Mouse (Mus musculus) T-helper 2 cell (primary cell): Measurements from ENCODE around the gene Tulp1.
"Not testable (repeated sequence)": the region's sequence is repeated elsewhere in the genome, so short reads cannot be mapped to it uniquely, and the experiment has no call there.

Source experiments
- in situ Hi-C: fragments of 300-600 bp; cut with MboI, MseI; formaldehyde crosslinking; loops from one replicate; pipeline ENCODE4 v1.15.1; 2025; ENCODE audit warnings: high pct_unique_total_duplicates

Gene Tulp1

DNA sequence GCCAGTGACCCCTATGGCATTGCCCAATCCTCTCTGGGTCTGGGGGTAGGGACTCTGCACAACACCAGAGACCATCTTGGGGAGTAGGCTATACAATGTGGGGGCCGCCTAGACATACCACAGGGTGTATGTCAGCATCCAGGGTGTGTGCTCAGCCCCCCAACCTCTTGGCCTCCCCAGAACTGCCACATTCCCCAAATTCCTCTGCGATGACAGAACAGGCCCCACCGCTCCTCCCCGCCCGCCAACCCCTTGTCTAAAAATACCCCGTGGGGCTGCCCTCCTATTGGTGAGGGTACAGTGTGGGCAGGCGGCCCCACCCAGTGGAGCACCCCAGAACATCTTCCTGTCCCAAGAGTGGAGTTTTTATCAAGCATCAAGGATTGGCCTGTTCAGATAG is 24.4 kb downstream of the Tulp1 start:
- in situ Hi-C loops = no loop called here

DNA sequence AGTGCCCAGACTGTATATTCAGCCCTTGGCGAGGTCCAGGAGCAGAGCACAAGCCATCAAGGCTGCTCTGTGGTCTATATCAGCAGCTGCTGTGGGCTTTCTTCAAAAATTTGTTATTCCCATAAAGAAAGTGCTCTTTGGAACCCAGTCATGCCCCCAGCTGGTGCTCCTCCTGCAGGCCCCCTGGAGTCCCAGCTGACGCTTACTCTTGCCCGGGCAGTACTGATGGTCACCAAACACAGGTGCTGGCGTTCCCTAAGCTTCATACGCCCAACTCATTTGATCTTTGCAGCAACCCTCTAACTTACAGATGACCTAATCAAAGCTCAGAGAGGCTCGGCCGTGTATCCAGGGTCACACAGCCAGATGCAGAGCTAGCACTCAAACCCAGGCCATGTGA is 27.5 kb downstream of the Tulp1 start:
- in situ Hi-C loops = no loop called here

DNA sequence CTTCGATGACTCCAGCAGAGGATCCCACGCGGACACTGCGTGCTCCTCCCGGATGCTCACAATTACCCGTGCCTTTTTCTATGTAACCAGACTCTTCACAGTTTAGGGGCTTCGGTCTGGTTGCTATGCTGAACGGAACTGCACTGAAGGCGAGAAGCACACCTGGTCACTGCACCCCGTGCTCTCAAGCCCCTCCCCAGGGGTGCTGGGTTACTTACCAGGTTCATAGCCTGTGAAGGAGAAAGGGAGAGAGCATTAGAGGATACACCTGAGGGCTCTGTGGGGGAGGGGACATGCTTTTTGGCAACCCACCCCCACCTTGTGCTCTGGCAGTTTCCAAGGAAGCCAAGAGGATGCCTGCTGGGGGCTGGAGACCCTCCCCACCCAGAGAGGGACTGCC is 29.8 kb downstream of the Tulp1 start:
- in situ Hi-C loops = no loop called here

DNA sequence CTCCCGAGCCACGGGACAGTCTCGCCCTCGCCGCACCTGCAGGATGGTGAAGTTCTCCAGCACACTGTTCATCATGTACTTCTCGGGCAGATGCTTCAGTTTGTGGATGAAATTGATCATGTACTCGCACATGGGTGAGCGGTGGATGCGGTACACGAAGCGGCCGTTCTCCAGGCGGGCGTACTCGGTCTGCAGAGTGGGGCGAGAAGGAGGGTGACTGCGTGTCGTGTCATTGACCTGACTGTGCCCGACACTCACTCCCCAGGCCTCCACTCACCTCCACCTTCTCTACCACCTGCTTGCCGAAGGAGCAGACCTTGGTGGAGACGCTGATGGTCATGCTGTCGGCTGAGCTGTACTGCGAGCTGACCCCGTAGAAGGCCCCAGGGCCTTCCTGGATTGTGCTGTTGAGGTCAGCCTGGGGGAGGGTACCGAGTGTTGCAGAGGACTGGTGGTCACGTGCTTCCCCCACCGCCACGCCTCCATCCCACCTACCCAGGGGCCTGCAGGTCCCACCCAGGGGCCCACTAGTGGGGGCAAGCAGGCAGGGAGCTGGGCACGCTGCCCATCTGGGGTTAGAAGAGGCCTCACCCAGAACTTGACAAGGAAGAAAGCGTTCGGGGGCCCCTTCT is 32.0 kb downstream of the Tulp1 start:
- in situ Hi-C loops = no loop called here

DNA sequence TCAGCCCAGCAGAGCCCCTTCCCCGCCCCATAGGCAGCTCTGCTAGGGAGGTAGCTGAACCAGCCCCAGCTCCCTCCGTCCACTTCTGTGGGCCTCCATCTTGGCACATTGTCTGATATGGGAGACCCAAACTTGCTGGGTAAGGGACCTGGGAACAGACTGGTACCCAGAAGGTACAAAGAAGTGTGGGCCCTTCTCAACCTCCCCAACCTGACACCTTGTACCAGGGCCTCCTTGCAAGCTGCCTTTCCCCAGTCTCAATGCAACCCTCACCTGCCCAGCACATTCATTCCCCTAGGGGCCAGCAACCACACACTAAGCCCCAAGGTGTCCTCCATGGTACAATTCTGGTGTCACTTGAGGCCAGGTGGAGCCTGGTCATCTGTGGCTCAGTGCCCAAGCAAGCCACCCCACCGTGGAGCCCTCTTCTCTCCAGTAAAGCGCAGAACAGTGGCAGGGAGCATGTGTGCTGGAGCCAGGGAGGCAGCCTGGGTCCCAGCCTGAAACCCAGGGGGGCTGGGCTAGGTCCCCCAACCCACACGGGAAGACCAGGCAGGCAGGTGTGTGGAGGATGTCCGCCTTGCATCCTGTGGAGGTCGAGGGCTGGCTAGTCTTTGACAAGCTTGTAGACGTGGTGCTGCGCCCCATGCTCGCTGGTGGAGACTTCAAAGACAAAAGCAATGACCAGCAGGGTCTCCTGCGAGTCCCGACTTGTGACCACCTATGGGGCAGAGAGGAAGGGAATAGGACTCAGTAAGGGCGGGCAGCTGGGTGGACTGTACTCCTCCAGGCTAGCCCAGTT is 32.7 kb downstream of the Tulp1 start:
- in situ Hi-C loops = no loop called here

DNA sequence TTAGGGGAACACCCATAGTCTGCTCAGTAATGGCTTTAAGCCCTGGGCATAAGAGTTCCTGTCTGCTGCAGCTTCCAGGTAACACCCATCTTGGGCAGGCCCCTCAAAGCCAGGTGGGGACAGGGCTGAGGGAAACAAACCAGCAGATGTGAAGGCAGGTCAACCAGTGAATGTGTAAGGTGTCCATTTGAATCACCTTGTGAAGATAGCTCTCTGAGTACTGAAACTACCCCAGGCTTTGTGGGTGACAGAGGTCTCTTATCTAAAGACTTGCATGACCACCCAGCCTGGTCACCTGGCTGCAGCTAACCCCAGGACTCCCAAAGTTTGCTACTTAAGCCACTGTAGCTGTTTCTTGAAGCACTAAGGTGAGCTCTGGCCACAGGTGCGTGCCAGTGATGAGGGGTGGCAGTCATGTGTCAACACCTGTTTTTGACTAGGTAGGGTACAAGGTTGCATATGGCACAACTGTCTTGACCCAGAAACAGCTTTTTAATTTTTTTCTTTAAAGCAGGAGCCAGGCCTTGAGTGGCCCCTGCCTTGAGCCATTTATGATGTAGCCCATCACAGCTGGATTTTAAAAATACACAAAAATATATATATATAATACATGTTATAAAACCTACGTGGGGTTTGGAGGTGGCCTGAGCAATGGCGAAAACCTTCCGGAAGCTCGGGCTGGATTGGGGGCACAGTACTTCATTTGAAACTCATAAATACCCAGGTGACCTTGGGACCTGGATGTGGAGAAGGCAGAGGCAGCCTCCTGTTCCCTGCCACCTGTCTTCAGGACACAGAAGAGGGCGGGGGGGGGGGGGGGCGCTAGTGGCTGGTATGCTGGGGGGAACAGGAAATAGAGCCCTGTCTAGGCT is 33.5 kb downstream of the Tulp1 start:
- in situ Hi-C loops = no loop called here

DNA sequence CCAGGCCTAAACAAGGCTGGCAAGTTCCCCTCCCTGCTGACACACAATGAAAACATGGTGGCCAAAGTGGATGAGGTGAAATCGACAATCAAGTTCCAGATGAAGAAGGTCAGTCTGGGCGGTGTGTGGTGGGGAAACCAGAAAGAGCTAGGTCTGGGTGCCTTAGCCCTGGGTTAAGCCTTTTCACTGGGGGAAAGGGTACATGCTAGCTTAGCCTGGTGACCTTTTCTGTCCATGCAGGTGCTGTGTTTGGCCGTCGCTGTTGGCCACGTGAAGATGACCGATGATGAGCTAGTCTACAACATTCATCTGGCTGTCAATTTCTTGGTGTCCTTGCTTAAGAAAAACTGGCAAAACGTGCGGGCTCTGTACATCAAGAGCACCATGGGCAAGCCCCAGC is 34.4 kb downstream of the Tulp1 start:
- in situ Hi-C loops = not testable (repeated sequence)

DNA sequence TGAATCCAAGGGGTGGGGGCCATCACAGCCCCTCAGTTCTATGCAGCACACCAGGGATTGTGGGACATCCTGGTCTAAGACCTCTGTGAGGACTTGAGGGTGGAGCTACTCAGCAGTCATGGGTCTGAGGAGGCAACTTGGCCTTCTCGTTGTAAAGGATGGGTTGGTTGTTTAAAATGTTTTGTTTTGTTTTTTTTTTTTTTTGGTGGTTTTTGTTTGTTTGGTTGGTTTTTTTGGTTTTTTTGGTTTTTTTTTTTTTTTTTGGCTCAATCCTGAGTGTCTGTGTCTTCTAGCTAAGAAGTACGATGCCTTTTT is 34.8 kb downstream of the Tulp1 start:
- in situ Hi-C loops = no loop called here

DNA sequence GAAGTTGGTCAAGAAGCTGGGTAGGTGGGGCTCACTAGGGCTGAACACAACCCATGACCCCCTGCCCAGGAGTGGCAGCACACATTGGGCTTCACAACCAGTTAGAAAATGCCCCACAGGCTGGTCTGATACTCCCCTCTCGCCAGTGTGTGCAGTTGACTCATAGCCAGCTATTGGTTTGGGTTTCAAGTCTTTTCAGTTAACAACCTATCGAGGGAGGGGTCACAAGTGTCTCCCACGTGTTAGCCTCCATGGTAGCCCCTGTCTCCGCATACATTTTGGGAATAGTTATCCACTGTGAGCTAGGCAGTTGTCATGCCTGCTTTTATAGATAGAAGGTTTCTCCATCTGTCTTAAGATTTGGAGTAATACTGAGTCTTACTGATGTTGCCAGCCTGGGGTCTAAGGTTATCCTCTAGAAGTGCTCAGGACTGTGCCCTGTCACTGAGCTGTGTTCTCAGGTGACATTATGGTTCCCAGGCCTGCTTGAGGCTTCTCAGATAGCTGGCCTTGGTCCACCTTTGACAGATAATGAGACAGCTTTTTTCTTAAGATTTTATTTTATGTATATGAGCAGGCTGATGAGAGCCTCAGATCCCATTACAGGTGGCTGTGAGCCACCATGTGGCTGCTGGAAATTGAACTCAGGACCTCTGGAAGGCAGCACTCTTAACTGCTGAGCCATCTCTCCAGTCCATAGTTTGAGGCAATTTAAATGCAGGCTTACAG is 35.4 kb downstream of the Tulp1 start:
- in situ Hi-C loops = no loop called here

DNA sequence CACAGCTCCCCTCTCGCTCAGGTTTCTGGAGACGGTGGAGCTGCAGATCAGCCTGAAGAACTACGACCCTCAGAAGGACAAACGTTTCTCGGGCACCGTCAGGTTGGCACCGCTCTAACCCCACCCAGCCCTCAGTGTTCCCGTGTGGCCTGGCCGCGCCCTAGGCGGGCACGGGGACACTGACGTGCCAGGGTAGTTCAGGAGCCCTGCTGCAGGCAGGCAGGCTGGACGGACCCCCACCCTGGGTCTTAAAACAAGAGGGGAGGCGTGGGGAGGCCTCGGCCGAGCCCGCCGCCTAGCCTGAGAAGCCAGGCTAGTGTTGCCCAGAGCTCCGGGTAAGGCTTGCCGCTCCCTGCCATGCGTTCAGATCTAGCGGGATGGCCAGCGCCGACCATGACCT is 36.1 kb downstream of the Tulp1 start:
- in situ Hi-C loops = no loop called here

DNA sequence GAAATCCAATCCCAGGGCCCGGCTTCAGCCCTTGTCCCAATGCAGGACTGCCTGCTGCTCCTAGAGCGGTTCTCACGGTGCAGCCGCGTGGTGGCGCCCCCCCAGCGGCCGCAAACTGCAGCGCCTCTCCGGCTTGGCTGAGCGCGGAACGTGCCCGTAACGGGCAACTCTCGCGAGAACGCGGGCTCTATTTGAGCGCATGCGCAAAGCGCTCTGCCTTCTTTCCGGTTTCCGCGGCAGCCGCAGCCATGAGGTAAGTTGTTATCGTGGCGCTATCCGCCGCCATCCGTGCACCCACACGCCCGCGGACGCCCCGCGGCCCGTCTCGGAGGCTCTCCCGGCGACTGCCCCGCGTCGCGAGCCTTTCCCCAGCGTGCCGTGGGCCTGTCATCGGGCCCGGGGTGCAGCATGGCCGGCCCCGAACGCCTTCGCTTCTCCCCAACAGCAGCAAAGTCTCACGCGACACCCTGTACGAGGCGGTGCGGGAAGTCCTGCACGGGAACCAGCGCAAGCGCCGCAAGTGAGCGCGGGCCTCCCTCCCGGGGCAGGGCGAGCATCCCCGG is 36.6 kb downstream of the Tulp1 start, which contains the start of gene Rpl10a:
Gene Rpl10a (plus strand): TSS at position 106 of the 563 bp plus-strand sequence.
- in situ Hi-C loops = no loop called here

DNA sequence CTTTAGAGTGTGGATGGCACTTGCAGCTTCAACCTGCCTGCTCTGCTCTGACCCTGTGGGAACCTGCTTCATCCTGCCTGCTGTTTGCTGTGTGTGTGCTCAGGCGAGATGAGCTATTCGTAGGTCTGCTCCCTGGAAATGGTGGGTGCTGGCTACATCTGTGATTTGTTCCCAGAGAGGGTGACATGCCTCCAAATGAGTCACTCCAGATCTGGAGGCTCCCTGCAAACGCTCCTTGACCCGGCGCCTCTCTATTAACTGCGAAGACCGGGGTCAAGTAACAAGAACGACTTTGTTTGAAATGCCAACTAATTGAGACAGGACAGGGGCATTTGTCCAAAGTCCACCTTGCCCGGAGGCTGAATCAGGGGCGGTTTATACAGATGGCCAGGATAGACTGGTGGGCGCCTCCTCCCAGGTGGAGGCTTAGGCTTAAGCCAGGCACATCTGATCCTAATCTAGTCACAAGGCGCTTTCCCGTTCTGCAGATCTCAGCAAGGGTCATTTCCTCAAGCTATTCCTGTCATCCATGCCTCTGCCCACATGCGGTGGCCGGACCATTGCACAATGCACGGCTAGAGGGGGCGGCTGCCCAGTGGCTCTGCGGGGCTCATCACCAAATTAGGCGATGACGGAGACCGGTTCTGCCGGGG is 37.2 kb downstream of the Tulp1 start:
- in situ Hi-C loops = no loop called here

DNA sequence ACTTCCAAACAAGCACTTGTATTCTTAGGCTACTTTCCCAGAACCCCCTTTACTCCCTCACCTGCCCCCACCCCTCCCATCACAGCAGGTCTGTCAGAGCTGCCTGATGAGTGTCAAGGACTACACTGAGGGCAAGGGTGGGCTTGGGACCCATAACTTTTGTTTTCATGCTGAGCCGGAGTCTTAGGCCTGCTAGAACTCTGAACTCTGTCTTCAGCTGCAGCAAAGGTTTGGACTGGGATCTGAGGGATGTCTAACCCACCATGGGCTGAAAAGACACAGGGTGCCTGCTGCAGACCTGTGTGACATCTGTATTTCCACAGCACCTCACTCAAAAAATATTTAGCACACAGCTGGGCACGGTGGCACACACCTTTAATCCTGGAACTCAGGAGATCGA is 38.1 kb downstream of the Tulp1 start:
- in situ Hi-C loops = no loop called here

DNA sequence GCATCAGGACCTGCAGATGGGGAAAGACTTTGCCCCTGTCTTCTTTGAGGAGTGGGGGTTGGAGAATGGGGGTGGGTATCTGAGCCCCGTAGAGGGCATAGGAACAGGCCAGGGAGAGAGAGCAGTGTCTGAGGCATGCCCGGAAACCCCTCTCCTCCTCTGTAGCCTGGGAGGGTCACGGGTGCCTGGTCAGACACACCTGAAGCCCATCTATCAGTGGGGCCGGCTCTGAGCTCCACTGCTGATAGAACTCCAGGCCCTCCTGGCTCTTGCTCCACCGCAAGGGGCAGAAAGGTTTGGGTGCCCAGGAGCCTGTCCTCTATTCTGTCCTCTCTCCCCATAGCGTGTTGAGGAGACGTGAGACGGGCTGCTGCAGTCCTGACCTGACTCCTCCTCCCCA is 39.3 kb downstream of the Tulp1 start:
- in situ Hi-C loops = no loop called here

DNA sequence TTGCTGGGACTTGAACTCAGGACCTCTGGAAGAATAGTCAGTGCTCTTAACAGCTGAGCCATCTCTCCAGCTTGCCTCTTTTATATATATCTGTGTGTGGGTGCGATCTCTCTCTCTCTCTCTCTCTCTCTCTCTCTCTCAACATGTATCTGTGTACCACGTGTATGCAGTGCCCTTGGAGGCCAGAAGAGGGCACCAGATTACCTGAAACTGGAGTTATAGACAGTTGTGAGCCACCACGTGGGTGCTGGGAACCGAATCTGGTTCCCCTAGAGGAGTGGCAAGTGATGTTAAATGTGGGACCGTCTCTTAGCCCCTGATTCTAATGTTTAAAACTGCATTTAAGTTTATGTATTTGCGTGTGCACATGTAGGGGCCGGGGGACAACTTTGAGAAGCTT is 40.6 kb downstream of the Tulp1 start:
- in situ Hi-C loops = not testable (repeated sequence)

DNA sequence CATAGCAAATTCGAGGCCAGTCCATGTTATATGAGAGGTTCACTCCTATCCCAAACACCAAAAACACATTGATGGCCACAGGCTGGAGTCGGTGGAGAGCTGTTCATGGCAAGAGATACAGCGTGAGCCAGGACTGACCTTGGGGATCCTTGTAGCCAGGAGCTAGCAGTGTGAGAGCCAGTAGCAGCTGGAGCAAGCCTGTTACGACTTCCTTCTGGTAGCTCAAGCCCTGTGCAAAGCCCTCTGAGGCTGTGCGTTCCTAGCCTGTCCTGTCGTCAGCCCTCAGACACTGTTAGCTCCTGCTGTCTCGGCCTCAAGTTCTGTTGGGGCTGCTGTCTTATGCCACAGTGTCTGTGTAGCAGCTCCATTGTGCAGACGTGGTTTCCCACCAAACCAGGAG is 41.2 kb downstream of the Tulp1 start:
- in situ Hi-C loops = no loop called here

DNA sequence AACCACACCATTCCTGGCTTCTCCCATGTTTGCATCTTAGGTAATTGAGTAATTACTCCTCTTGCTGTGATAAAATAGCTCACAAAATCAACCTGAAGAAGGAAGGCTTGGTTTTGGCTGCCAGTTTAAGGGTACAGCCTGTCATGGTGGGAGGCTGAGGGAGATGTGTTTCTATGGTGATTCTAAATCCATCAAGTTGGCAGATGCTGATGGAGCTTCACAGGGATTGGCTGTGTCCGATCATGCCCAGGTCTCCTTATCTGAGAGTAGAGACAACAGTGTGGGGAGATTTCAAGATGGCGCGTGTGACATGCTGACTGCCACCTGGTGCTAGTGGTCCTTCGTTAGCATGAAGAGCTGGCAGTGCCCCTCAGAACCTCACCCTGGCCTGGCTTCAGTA is 43.3 kb downstream of the Tulp1 start:
- in situ Hi-C loops = no loop called here

DNA sequence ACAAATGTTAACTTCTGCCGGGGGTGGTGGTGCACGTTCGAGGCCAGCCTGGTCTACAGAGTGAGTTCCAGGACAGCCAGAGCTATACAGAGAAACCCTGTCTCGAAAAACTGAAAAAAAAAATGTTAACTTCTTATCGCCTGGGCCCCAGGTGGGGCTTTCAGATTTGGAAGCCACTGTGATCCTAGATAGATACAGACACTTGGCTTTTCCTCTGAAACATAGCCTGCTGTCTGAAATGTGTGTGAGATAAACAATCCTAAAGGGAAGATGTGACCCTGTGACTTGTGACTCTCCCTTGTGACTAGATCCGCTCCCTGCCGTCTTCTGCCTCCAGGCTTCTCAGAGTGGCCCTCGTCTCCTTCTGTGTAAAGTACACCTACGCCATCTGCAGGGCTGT is 47.3 kb downstream of the Tulp1 start:
- in situ Hi-C loops = loop anchor here (5.0 kb wide), 1 partner anchor 80 kb away; no protein-coding TSS in a partner anchor

DNA sequence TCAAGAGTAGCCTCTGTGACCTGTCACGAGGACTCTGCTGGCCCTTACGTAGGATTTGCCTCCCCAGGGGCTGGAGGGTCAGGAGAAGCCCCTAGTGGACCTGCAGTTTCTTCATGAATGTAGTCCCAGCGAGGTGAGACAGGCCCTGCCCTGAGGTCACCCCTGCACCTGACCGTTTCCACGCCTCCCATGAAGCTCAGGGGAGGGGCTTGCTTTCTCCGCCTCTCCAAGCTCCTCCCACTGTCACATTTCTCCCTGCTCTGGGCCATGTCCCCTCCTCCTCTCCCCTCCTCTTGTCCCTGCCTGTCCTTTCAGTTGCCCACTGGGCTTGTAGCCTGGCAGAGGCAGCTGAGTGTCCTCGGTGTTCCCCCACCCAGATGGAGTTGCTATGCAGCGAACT is 47.9 kb downstream of the Tulp1 start:
- in situ Hi-C loops = loop anchor here (5.0 kb wide), 1 partner anchor 80 kb away; no protein-coding TSS in a partner anchor

DNA sequence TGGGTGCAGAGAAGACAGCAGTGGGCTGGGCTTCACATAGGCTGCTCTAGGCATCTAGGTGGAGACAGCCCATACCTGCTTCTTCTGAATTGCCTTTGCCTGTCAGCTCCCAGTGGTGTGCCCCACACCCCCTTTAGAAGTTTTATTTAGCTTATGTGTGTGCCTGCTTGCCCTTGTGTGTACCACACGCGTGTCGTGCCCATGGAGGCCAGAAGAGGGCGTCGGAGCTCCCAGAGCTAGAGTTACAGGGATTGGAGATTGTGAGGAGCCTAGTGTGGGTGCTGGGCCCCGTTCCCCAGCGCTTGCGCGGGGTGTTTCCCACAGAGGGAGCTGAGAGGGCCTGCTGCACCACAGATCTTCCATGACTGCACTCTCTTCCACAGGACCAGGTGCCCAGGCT is 48.5 kb downstream of the Tulp1 start:
- in situ Hi-C loops = loop anchor here (5.0 kb wide), 1 partner anchor 79 kb away; no protein-coding TSS in a partner anchor
